15 mouse cellular contexts compared by ENCODE assay signal in genomic region chr9:96127972-96128371, GRCm38 (mm10). TPM values are rescaled to one million over a fixed set of nuclear protein-coding genes. Genes with fewer than 3 reads are reported as not detected.
DNase-seq lines count a peak whose midpoint lies in the region; ATAC-seq and TF ChIP-seq lines count a peak whose summit lies in the region.
"Had no signal": no experiment of that assay in that cellular context is flagged by ENCODE, and none has a peak within 500 bp of the region (broad histone marks: within the 10 kb centered on the region; RNA-seq: fewer than 3 reads in every experiment).

No protein-coding gene starts in this region.

- H3K27ac ChIP-seq in kidney, embryonic 16.5 days (ENCODE audit: low read length), result no peak overlapping the region
- no peak overlapping the region for H3K27ac ChIP-seq in ES-Bruce4 (ENCODE audit: insufficient read depth, low read length)
- H3K27ac ChIP-seq in heart, embryonic 10.5 days, result no peak overlapping the region
- H3K27ac ChIP-seq: forebrain, embryonic 13.5 days; limb, embryonic 12.5 days; lung, embryonic 15.5 days had no signal

- no peak for ATAC-seq in kidney, embryonic 16.5 days (ENCODE audit: low FRiP score, low TSS enrichment)
- ATAC-seq: forebrain, embryonic 13.5 days; inflammation-experienced regulatory T-cells, adult 6 months had no signal

- TF ChIP-seq CTCF in ES-Bruce4 (IDR thresholded peaks at IDR 0.05; ENCODE audit: low read depth, low read length), result peak; percentile 29

- H3K36me3 ChIP-seq in kidney, embryonic 16.5 days (ENCODE audit: insufficient read depth, low read length), result 0 out of 2 replicates have a peak, but pooled peaks cover 5% of the 10 kb centered on the region
- H3K36me3 ChIP-seq in ES-Bruce4 (ENCODE audit: control insufficient read depth, insufficient read depth, low read length, poor library complexity, severe bottlenecking), result no peaks in the 10 kb centered on the region
- H3K36me3 ChIP-seq in heart, embryonic 10.5 days, result no peaks in the 10 kb centered on the region
- H3K36me3 ChIP-seq: limb, embryonic 12.5 days; lung, embryonic 15.5 days had no signal

- TF ChIP-seq EP300 in ES-Bruce4 (IDR thresholded peaks at IDR 0.05; ENCODE audit: insufficient read depth, low read depth, low read length), result no peak

- H3K4me3 ChIP-seq in kidney, embryonic 16.5 days (ENCODE audit: low read length), result no peak overlapping the region
- H3K4me3 ChIP-seq in ES-Bruce4 (ENCODE audit: low read depth, low read length), result no peak overlapping the region
- no peak overlapping the region for H3K4me3 ChIP-seq in heart, embryonic 10.5 days
- H3K4me3 ChIP-seq: forebrain, embryonic 13.5 days; limb, embryonic 12.5 days; lung, embryonic 15.5 days had no signal

- no peaks in the 10 kb centered on the region for H3K4me1 ChIP-seq in kidney, embryonic 16.5 days (ENCODE audit: insufficient read depth, low read length)
- no peaks in the 10 kb centered on the region for H3K4me1 ChIP-seq in ES-Bruce4 (ENCODE audit: control insufficient read depth, insufficient read depth, low read length)
- H3K4me1 ChIP-seq in heart, embryonic 10.5 days, result no peaks in the 10 kb centered on the region
- H3K4me1 ChIP-seq: forebrain, embryonic 13.5 days; limb, embryonic 12.5 days; lung, embryonic 15.5 days had no signal

- no peak overlapping the region for H3K9ac ChIP-seq in kidney, embryonic 16.5 days (replicated peaks; ENCODE audit: low read length)
- no peak overlapping the region for H3K9ac ChIP-seq in ES-Bruce4 (ENCODE audit: low read depth, poor library complexity, severe bottlenecking)
- H3K9ac ChIP-seq: forebrain, embryonic 13.5 days; limb, embryonic 12.5 days; lung, embryonic 15.5 days had no signal

- H3K9me3 ChIP-seq in kidney, embryonic 16.5 days (ENCODE audit: low read length), result no peaks in the 10 kb centered on the region
- no peaks in the 10 kb centered on the region for H3K9me3 ChIP-seq in ES-Bruce4 (replicated peaks; ENCODE audit: control insufficient read depth, insufficient read depth, low read length, poor library complexity, severe bottlenecking)
- no peaks in the 10 kb centered on the region for H3K9me3 ChIP-seq in heart, embryonic 10.5 days
- H3K9me3 ChIP-seq: forebrain, embryonic 13.5 days; limb, embryonic 12.5 days; lung, embryonic 15.5 days had no signal

- TF ChIP-seq POLR2A in ES-Bruce4 (IDR thresholded peaks at IDR 0.05; ENCODE audit: insufficient read depth, low read length), result no peak

- no peak overlapping the region for H3K4me2 ChIP-seq in kidney, embryonic 16.5 days (replicated peaks; ENCODE audit: low read depth, low read length)
- H3K4me2 ChIP-seq: forebrain, embryonic 13.5 days; limb, embryonic 12.5 days; lung, embryonic 15.5 days; midbrain, embryonic 11.5 days had no signal

- peak; percentile 20 for DNase-seq in embryo, embryonic 10 days (ENCODE audit: low spot score)
- no peak for DNase-seq in embryo, embryonic 11 days
- peak; percentile 30 for DNase-seq in kidney, adult 9 months
- peak; percentile 18 for DNase-seq in kidney, postnatal 10 days
- no peak for DNase-seq in right cerebral cortex, adult 2 months (ENCODE audit: low spot score in 2 of 2)
- no peak for DNase-seq in heart, embryonic 10.5 days (ENCODE audit: low spot score)
- DNase-seq: cerebellum, postnatal 14 days; heart, postnatal 14 days had no signal

- H3K27me3 ChIP-seq in kidney, embryonic 16.5 days (ENCODE audit: insufficient read depth, low read length), result no peaks in the 10 kb centered on the region
- no peaks in the 10 kb centered on the region for H3K27me3 ChIP-seq in ES-Bruce4 (ENCODE audit: control insufficient read depth, insufficient read depth, low read length, poor library complexity, severe bottlenecking)
- no peaks in the 10 kb centered on the region for H3K27me3 ChIP-seq in heart, embryonic 10.5 days (ENCODE audit: insufficient read depth, poor library complexity, severe bottlenecking)
- H3K27me3 ChIP-seq: forebrain, embryonic 13.5 days; limb, embryonic 12.5 days; lung, embryonic 15.5 days had no signal

- 49% methylated on average over 5 of the region's 5 CpGs for WGBS in kidney, embryonic 16.5 days
- 72% methylated on average over 5 of the region's 5 CpGs for WGBS in heart, embryonic 10.5 days

RNA-seq across cellular contexts. Expression of gene Gk5, which starts 8.8 kb away (rescaled TPM):
- polyA plus RNA-seq in kidney, embryonic 16.5 days (2015; fragmentation: Nextera tagmentation; extraction: Ambion mirVana), result 5.6 and 5.9 TPM in 2 replicates
- polyA plus RNA-seq in ES-Bruce4 (2011; ENCODE audit: insufficient read depth, insufficient read length, low read depth, missing spikeins), result 15.1 and 18.0 TPM in 2 replicates
- 3.9 and 4.7 TPM in 2 replicates for polyA plus RNA-seq in heart, embryonic 10.5 days (2016; fragmentation: Nextera tagmentation; extraction: Ambion mirVana)

Comparison
In these comparisons a context has a peak if more than half of its experiments do, and no peak if none do; other contexts are left out.
1. DNase-seq: peak in embryo, embryonic 10 days (single experiment), kidney, adult 9 months (single experiment) and kidney, postnatal 10 days (single experiment); none in embryo, embryonic 11 days (single experiment), right cerebral cortex, adult 2 months (0 of 2) and heart, embryonic 10.5 days (single experiment).